Mouse (Mus musculus): Measurements from ENCODE around the gene Abcd1.

Abcd1 gene

DNA sequence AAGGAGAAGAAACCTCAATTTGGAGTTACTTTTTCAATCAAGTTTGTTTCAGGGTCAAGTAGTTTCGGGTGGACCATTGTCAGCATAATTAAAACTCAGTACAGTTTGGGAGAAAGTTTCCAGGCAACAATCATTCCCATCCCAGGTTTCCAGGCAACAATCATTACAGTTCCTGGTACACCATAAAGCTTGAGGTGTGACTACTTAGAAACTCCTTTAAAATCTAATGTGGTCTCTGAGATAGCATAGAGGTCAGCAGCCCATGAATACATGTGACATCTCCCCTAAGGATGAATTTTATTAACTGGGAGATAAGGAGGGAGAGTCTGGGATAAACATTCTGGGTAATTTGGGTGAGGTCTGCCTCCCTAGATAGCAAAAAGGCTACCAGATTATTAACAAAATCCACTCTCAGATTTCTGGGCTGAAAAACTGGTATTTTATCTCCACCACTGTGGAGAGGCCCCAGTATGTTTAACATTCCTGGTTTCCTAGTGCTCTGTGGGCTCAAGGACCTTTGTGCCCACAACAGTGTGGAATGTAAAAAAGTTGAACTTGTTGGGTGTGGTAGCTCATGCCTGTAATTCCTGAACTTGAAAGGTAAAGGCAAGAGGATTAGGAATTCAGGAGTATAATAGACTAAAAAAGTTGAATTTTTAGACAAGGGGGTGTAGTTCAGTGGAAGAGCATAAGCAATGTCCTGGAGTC lies 28.5 kb downstream of the Abcd1 start:
- DNase-seq (ENCODE audit: low spot score), result no peak

DNA sequence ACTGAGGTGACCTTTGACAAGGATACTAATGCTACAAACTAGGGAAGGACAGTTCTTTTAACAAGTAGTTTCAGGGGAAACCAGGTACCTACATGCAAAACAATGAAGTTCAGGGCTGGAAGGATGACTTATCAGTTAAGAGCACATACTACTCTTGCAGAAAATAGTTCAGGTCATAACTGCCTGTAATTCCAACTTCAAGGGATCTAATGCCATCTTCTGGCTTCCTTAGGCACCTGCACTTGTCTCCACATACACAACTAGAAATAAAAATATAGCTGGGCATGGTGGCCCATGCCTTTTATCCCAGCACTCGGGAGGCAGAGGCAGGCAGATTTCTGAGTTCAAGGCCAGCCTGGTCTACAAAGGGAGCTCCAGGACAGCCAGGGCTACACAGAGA lies 32.6 kb downstream of the Abcd1 start:
- no peak for DNase-seq (ENCODE audit: low spot score)

DNA sequence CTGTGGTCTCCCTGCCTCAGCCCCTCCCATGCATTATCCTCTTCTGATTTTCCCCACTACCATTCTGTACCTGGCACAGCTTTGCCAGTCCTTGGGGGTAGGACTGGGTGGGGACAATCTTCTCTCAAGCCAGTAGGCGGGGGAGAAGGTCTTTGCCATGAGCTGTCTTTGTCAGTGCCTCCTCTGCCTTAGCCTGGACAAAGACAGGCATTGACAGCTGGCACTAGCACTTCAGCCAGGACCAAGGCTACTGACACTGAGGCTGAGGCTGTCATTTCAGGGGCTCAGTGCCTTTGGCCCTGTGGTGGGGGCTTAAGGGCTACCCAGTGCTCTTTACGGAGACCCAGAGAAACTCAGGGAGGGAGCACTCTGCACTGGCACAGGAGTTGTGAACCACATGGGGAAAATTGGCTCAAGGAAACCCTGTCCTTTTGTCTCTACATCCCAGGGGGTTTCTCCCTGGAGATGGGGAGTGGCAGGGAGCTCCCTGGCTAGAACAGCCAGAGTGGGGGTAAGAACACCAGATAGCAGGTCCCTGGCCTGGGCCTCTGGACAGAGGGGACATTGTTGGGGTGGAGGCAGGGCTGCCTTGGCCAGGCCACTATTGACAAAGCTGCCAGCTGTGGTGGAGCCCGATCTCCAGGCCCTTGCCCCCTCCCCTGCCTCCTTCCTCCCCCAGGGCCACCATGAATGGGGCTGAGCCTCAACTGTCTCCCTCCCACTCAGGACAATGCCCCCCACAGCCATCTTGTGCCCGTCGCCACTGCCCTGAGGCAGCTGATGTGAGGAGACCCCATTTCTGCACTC lies 40.1 kb downstream of the Abcd1 start, which contains the start of gene Plxnb3:
Gene Plxnb3 (plus strand): TSS at position 757 of the 807 bp plus-strand sequence.
- DNase-seq (ENCODE audit: low spot score), result no peak

DNA sequence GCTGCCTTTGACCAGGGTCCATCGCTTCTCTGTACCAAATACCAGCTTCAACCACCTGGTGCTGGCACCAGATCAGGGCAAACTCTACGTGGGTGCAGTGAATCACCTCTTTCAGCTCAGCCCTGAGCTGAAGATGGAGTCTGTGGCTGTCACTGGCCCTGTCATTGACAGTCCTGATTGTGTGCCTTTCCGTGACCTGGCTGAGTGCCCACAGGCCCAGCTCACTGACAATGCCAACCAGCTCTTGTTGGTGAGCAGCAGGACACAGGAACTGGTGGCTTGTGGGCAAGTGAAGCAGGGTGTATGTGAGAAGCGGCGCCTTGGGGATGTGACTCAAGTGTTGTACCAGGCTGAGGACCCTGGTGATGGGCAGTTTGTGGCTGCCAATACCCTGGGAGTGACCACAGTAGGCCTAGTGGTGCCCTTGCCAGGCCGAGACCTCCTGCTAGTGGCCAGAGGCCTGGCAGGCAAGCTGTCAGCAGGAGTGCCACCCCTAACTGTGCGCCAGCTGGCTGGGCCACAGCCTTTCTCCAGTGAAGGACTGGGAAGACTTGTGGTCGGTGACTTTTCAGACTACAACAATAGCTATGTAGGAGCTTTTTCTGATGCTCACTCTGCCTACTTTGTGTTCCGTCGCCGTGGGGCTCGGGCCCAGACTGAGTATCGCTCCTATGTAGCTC lies 42.4 kb downstream of the Abcd1 start:
- DNase-seq (ENCODE audit: low spot score), result no peak

DNA sequence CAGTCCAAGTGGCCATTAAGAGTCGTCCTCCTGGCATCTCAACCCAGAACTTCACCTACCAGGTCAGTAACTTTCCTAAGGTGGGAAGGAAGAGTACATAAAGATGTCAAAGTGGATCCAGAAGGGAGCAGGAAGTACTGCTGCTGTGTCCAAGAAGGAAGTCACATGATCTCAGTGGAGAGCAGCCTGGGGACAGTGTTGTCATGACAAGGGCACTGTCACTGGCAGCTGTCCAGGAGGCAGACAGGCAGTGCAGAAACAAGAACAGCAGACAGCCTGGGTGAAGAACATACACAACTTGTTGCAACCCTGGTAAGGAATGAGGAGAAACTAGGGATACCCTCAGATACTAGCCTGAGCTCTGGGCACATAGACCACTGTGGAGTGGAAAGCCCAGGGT lies 48.9 kb downstream of the Abcd1 start:
- DNase-seq (ENCODE audit: low spot score), result no peak

DNA sequence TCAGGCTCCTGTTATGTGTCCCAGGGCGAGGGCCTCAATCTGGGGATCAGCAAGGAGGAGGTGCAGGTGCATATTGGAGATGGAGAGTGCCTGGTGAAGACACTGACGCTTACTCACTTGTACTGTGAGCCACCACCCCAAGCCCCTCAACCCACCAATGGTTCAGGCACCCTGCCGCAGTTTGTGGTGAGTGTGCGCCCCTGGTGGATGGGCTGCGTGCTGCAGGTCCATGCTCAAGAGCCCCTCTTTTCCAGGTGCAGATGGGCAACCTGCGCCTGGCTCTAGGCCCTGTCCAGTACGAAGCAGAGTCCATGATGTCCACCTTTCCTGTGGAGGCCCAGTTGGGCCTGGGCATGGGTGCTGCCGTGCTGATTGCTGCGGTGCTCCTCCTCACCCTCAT lies 50.9 kb downstream of the Abcd1 start:
- DNase-seq (ENCODE audit: low spot score), result no peak

DNA sequence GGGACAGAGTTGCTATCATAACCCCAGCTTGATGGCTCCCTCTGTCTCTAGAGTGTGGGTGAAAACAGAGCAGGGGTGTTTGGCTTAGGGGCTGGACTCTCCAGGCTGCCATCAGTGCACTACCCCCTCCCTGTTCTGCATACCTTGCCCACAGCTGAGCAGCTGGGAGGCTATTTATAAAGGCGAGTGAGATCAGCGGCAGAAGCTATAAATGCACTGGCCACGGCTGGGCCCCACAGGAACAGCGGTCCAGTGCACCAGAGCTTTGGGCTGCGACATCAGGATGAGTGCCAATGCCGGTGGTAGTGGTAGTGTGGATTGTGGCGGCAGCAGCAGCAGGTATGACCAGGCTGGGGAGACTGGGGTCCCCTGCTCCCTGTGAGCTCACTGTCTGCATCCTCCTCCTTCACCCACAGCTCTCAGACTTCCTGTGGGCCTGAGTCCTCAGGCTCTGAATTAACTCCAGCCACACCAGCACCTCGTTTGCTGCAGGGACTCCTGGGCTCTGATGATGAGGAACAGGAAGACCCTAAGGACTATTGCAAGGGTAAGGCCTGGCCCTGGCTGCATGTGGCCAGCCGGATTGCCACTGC lies 57.9 kb downstream of the Abcd1 start, which contains the start of gene Srpk3:
Gene Srpk3 (plus strand): TSS at position 238 of the 593 bp plus-strand sequence.
- DNase-seq (ENCODE audit: low spot score), result no peak

DNA sequence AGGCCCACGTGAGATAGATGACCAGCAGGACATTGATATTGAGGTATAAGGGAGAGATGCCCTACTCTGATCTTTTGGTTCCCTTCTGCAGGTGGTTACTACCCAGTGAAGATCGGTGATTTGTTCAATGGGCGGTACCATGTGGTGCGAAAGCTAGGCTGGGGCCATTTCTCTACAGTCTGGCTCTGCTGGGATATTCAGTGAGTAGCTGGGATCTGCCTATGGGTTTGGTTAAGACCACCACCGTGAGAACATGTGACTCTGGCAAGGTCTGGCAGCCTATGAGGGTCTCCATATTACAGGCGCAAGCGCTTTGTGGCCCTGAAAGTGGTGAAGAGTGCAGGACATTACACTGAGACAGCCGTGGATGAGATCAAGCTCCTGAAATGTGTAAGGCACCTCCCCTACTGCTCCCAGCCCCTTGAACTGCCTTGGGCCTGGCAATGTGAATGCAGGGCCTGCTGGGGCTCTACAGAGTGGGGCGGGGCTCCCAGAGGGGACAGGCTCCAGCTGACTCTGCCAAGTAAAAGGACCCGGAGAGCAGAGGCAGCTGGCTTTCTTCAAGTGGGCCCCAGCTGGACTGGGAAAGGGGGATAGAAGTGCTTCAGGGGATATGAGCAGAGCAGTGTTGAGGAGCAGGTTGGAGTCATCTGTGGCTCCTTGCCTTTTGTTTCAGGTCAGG lies 58.5 kb downstream of the Abcd1 start:
- no peak for DNase-seq (ENCODE audit: low spot score)

DNA sequence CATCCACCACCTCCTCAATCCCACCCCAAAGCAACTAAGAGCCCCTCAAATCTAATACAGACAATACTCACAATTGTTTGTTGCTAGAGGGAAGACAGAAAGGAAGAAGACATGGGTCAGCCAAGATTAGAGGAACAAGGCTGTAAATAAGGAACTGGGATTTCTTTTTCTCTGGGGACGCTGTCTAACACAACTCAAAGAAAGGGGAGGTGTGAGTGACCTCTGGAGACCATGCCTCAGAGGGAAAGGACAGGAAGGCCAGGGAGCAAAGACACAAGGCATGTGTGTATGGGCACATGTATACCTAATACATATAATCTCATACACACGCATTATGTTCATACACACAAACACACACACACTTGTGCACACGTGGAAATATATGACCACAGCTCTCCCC lies 65.8 kb downstream of the Abcd1 start:
- DNase-seq (ENCODE audit: low spot score), result no peak

DNA sequence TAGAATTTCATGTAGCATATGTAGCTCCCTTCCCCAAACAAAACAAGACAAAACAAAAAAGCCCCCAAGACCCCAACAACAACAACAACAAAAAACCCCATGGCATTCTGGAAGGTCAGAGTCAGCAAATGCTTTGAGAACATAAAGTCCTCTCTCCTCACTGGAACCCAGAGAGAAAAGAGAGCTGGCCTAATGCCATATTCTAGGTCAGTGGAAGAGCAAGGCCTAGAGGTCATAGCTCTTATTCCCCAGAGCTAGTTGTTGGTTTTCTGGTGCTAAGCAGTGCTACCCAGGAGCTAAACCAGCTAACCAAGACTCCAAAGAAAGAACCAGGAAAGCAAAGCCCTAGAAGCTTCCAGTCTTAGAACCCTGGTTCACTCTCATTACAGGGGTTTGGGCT lies 69.3 kb downstream of the Abcd1 start:
- DNase-seq (ENCODE audit: low spot score), result no peak

DNA sequence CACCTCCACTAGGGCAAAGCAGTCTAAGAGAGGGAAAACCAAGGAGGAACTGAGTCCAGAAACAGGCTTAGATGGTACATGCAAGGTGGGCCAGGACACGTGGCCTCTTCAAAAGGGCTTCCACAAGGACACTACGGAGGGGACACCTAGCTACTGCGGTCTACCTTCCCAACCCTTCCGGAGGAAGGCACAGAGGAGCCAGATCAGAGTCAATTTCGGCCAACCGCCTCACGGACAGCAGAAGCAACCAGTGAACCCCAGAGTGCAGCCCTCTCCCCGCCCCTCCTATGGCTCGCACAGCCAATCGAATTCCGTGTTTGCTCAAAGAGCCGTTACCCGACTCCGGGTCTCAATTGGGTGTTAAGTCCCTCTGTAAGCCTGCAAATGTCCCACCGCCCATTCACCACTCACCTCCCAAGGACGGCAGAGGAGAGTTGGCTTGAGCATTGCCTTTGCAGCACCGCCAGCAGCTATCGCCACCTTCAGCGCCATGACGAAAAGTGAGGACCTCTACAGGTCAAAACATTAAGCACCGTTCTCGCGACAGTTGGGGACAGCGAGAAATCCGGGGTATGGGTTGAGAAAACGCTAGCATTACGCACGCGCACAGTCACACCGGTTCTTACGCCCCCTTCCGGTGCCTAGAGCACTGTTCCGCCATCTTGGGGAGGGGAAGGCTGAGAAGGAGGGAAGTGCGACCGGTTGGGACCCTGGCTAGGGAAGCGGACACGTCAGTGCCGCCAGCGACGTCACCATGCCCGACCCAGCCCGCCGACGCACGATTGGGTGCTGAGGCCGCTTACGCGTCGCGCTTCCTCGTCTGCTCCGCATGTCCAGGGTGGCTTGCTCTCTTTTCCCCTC lies 70.2 kb downstream of the Abcd1 start, which contains the start of the genes Idh3g and Ssr4:
Gene Idh3g (minus strand): TSS at position 534 of the 861 bp plus-strand sequence.
Gene Ssr4 (plus strand): TSS at position 665 of the 861 bp plus-strand sequence.
- peak; percentile 61 for DNase-seq (ENCODE audit: low spot score)

DNA sequence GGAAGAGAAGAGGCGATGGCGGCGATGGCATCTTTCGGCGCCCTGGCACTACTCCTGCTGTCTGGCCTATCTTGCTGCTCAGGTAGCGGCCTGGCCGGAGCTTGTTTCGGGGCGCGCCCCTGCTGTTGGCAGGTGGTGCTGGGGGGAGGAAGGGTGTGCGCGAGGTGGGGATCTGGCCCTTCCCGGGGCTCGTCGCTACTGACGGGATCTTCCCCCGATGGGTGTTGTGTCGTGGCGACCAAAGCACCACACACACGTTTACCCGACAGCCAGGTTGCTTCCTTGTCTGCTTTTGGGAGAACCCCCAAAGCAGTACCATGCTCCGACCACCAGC lies 70.8 kb downstream of the Abcd1 start:
- DNase-seq (ENCODE audit: low spot score), result no peak
